In genomic region chr10:127738151-127738882, GRCm38 (mm10) we compare ENCODE assay signal across 8 mouse cellular contexts. TPM values are rescaled to one million over a fixed set of nuclear protein-coding genes. Genes with fewer than 3 reads are reported as not detected.
DNase-seq lines count a peak whose midpoint lies in the region; ATAC-seq lines count a peak whose summit lies in the region.

No protein-coding gene starts in this region.

- no peak overlapping the region for H3K9ac ChIP-seq in forebrain, embryonic 12.5 days
- H3K9ac ChIP-seq in intestine, embryonic 16.5 days (ENCODE audit: low read depth, low read length): no peak overlapping the region
- peak overlapping the region; percentile 28; the same call in 1 of the 2 replicates for H3K9ac ChIP-seq in liver, embryonic 16.5 days (ENCODE audit: low read depth, low read length)
- no peak overlapping the region for H3K9ac ChIP-seq in stomach, embryonic 16.5 days (ENCODE audit: low read length)

- peaks cover 13% of the 10 kb centered on the region for H3K4me1 ChIP-seq in forebrain, embryonic 12.5 days
- H3K4me1 ChIP-seq in intestine, embryonic 16.5 days (ENCODE audit: control insufficient read depth, insufficient read depth, low read length): peaks cover 16% of the 10 kb centered on the region
- peaks cover 48% of the 10 kb centered on the region for H3K4me1 ChIP-seq in liver, embryonic 16.5 days (ENCODE audit: control insufficient read depth, low read depth, low read length)
- H3K4me1 ChIP-seq in stomach, embryonic 16.5 days (ENCODE audit: control insufficient read depth, insufficient read depth, low read length): peaks cover 9% of the 10 kb centered on the region; the same call in 1 of the 2 replicates

- intact Hi-C loops in heart, postnatal 25 days (cut with DNase I): loop anchor here (5.0 kb wide), 2 partner anchors 41 to 96 kb away; partner anchors contain the start of gene Stat6

- no peak for ATAC-seq in forebrain, embryonic 12.5 days (ENCODE audit: low FRiP score)
- peak; percentile 79 for ATAC-seq in intestine, embryonic 16.5 days
- ATAC-seq in liver, embryonic 16.5 days (ENCODE audit: low read depth): peak; percentile 40
- ATAC-seq in stomach, embryonic 16.5 days (ENCODE audit: insufficient read depth, low FRiP score): no peak; the same call in 1 of the 2 replicates

- H3K4me3 ChIP-seq in forebrain, embryonic 12.5 days (replicated peaks): no peak overlapping the region
- peak overlapping the region; percentile 10; the same call in 1 of the 2 replicates for H3K4me3 ChIP-seq in intestine, embryonic 16.5 days (ENCODE audit: low read length)
- peak overlapping the region; percentile 75 for H3K4me3 ChIP-seq in liver, embryonic 16.5 days (ENCODE audit: low read depth, low read length)
- no peak overlapping the region; the same call in 1 of the 2 replicates for H3K4me3 ChIP-seq in stomach, embryonic 16.5 days (replicated peaks; ENCODE audit: low read length)

- peak; percentile 49 to 67 for DNase-seq in heart, adult 18-20 months
- DNase-seq in heart, postnatal 25 days (ENCODE audit: low spot score): no peak
- DNase-seq in adipocyte (ENCODE audit: low spot score): peak; percentile 38
- DNase-seq in frontal cortex, postnatal 36 days (ENCODE audit: low spot score in 2 of 2): no peak

- peaks cover 31% of the 10 kb centered on the region for H3K27me3 ChIP-seq in forebrain, embryonic 12.5 days
- H3K27me3 ChIP-seq in intestine, embryonic 16.5 days (replicated peaks; ENCODE audit: control insufficient read depth, insufficient read depth, low read length): no peaks in the 10 kb centered on the region
- H3K27me3 ChIP-seq in liver, embryonic 16.5 days (ENCODE audit: control insufficient read depth, insufficient read depth, low read depth, low read length): no peaks in the 10 kb centered on the region
- no peaks in the 10 kb centered on the region for H3K27me3 ChIP-seq in stomach, embryonic 16.5 days (ENCODE audit: control insufficient read depth, insufficient read depth, low read length)

- no peaks in the 10 kb centered on the region for H3K9me3 ChIP-seq in forebrain, embryonic 12.5 days
- H3K9me3 ChIP-seq in intestine, embryonic 16.5 days (ENCODE audit: control insufficient read depth, low read length): no peaks in the 10 kb centered on the region
- H3K9me3 ChIP-seq in liver, embryonic 16.5 days (replicated peaks; ENCODE audit: control insufficient read depth, low read length): no peaks in the 10 kb centered on the region; the same call in 1 of the 2 replicates
- H3K9me3 ChIP-seq in stomach, embryonic 16.5 days (replicated peaks; ENCODE audit: control insufficient read depth, low read length): peaks cover 4% of the 10 kb centered on the region

- 54% methylated on average over 13 of the region's 13 CpGs for WGBS in forebrain, embryonic 12.5 days
- WGBS in intestine, embryonic 16.5 days: 31% methylated on average over 13 of the region's 13 CpGs
- WGBS in liver, embryonic 16.5 days (ENCODE audit: insufficient replicate concordance): 26% methylated on average over 13 of the region's 13 CpGs
- 35% methylated on average over 13 of the region's 13 CpGs for WGBS in stomach, embryonic 16.5 days

- H3K36me3 ChIP-seq in forebrain, embryonic 12.5 days (replicated peaks): peaks cover 21% of the 10 kb centered on the region
- peaks cover 20% of the 10 kb centered on the region for H3K36me3 ChIP-seq in intestine, embryonic 16.5 days (ENCODE audit: control insufficient read depth, insufficient read depth, low read length)
- peaks cover 16% of the 10 kb centered on the region for H3K36me3 ChIP-seq in liver, embryonic 16.5 days (ENCODE audit: control insufficient read depth, insufficient read depth)
- H3K36me3 ChIP-seq in stomach, embryonic 16.5 days (ENCODE audit: control insufficient read depth, insufficient read depth, low read length): peaks cover 18% of the 10 kb centered on the region

- no peak overlapping the region for H3K27ac ChIP-seq in forebrain, embryonic 12.5 days
- H3K27ac ChIP-seq in intestine, embryonic 16.5 days (ENCODE audit: low read length): peak overlapping the region; percentile 91
- peak overlapping the region; percentile 84 for H3K27ac ChIP-seq in liver, embryonic 16.5 days (ENCODE audit: low read length)
- no peak overlapping the region for H3K27ac ChIP-seq in stomach, embryonic 16.5 days (ENCODE audit: low read length)

- H3K4me2 ChIP-seq in forebrain, embryonic 12.5 days: 0 out of 2 replicates have a peak overlapping the region, but pooled peaks have one; percentile 81
- peak overlapping the region; percentile 28; the same call in 1 of the 2 replicates for H3K4me2 ChIP-seq in intestine, embryonic 16.5 days (ENCODE audit: low read depth, low read length)
- H3K4me2 ChIP-seq in liver, embryonic 16.5 days (ENCODE audit: low read depth, low read length): peak overlapping the region; percentile 86
- H3K4me2 ChIP-seq in stomach, embryonic 16.5 days (ENCODE audit: low read depth, low read length): peak overlapping the region; percentile 61

RNA-seq across cellular contexts. Expression of gene Zbtb39, which starts 1.0 kb away (rescaled TPM):
- 1 to 10 TPM; 6.8 to 7.6 TPM for total RNA-seq in heart, adult 18-20 months (2021)
- 1 to 10 TPM; 6.8 to 8.3 TPM for total RNA-seq in heart, postnatal 25 days (2021)
- 5.2 and 6.2 TPM in 2 replicates for polyA plus RNA-seq in forebrain, embryonic 12.5 days (2016; fragmentation: Nextera tagmentation; extraction: Ambion mirVana)
- 1.6 TPM in 2 replicates for polyA plus RNA-seq in intestine, embryonic 16.5 days (2015; fragmentation: Nextera tagmentation; extraction: Ambion mirVana)
- polyA plus RNA-seq in liver, embryonic 16.5 days (2015; fragmentation: Nextera tagmentation; extraction: Ambion mirVana): 0.69 and 0.70 TPM in 2 replicates
- 2.0 and 2.2 TPM in 2 replicates for polyA plus RNA-seq in stomach, embryonic 16.5 days (2015; fragmentation: Nextera tagmentation; extraction: Ambion mirVana)

RNA-seq across cellular contexts. Expression of gene Gpr182, which starts 13.2 kb away (rescaled TPM):
- total RNA-seq in heart, adult 18-20 months (2021): 1 to 10 TPM; 3.3 to 3.5 TPM
- 1 to 10 TPM; 3.4 to 3.8 TPM for total RNA-seq in heart, postnatal 25 days (2021)
- polyA plus RNA-seq in forebrain, embryonic 12.5 days (2016; fragmentation: Nextera tagmentation; extraction: Ambion mirVana): 0.28 and 0.42 TPM in 2 replicates
- 2.1 and 2.2 TPM in 2 replicates for polyA plus RNA-seq in intestine, embryonic 16.5 days (2015; fragmentation: Nextera tagmentation; extraction: Ambion mirVana)
- polyA plus RNA-seq in liver, embryonic 16.5 days (2015; fragmentation: Nextera tagmentation; extraction: Ambion mirVana): 13.4 and 15.6 TPM in 2 replicates
- 2.7 and 2.8 TPM in 2 replicates for polyA plus RNA-seq in stomach, embryonic 16.5 days (2015; fragmentation: Nextera tagmentation; extraction: Ambion mirVana)

RNA-seq across cellular contexts. Expression of gene Tac2, which starts 14.0 kb away (rescaled TPM):
- not detected for total RNA-seq in heart, adult 18-20 months (2021)
- total RNA-seq in heart, postnatal 25 days (2021): not detected
- polyA plus RNA-seq in forebrain, embryonic 12.5 days (2016; fragmentation: Nextera tagmentation; extraction: Ambion mirVana): not detected in 2 replicates
- 1.3 and 2.2 TPM in 2 replicates for polyA plus RNA-seq in intestine, embryonic 16.5 days (2015; fragmentation: Nextera tagmentation; extraction: Ambion mirVana)
- polyA plus RNA-seq in liver, embryonic 16.5 days (2015; fragmentation: Nextera tagmentation; extraction: Ambion mirVana): 11.3 and 13.1 TPM in 2 replicates
- 0.72 and 1.8 TPM in 2 replicates for polyA plus RNA-seq in stomach, embryonic 16.5 days (2015; fragmentation: Nextera tagmentation; extraction: Ambion mirVana)

RNA-seq across cellular contexts. Expression of gene Rdh1, which starts 21.2 kb away (rescaled TPM):
- total RNA-seq in heart, adult 18-20 months (2021): under 1 TPM; 0.07 to 0.10 TPM
- under 1 TPM in 1 of 2 experiments, not detected in 1; 0.08 TPM for total RNA-seq in heart, postnatal 25 days (2021)
- polyA plus RNA-seq in forebrain, embryonic 12.5 days (2016; fragmentation: Nextera tagmentation; extraction: Ambion mirVana): not detected in 2 replicates
- polyA plus RNA-seq in intestine, embryonic 16.5 days (2015; fragmentation: Nextera tagmentation; extraction: Ambion mirVana): 0.05 TPM in 2 replicates
- polyA plus RNA-seq in liver, embryonic 16.5 days (2015; fragmentation: Nextera tagmentation; extraction: Ambion mirVana): 0.12 and 0.20 TPM in 2 replicates
- polyA plus RNA-seq in stomach, embryonic 16.5 days (2015; fragmentation: Nextera tagmentation; extraction: Ambion mirVana): 0.10 and 0.11 TPM in 2 replicates

RNA-seq across cellular contexts. Expression of gene Rdh16f1, which starts 21.3 kb away (rescaled TPM):
- under 1 TPM in 1 of 2 experiments, not detected in 1; 0.10 TPM for total RNA-seq in heart, adult 18-20 months (2021)
- total RNA-seq in heart, postnatal 25 days (2021): under 1 TPM in 1 of 2 experiments, not detected in 1; 0.20 TPM
- polyA plus RNA-seq in forebrain, embryonic 12.5 days (2016; fragmentation: Nextera tagmentation; extraction: Ambion mirVana): not detected in 2 replicates
- polyA plus RNA-seq in intestine, embryonic 16.5 days (2015; fragmentation: Nextera tagmentation; extraction: Ambion mirVana): 0.17 TPM in 1 of 2 replicates, not detected in the other
- 0.14 and 0.25 TPM in 2 replicates for polyA plus RNA-seq in liver, embryonic 16.5 days (2015; fragmentation: Nextera tagmentation; extraction: Ambion mirVana)
- polyA plus RNA-seq in stomach, embryonic 16.5 days (2015; fragmentation: Nextera tagmentation; extraction: Ambion mirVana): 0.23 TPM in 1 of 2 replicates, not detected in the other

Comparison
In these comparisons a context has a peak if more than half of its experiments do, and no peak if none do; other contexts are left out.
1. DNase-seq: peak in heart, adult 18-20 months (2 of 2) and adipocyte (single experiment); none in heart, postnatal 25 days (single experiment) and frontal cortex, postnatal 36 days (0 of 2).
2. ATAC-seq: peak in intestine, embryonic 16.5 days (single experiment) and liver, embryonic 16.5 days (single experiment); none in forebrain, embryonic 12.5 days (single experiment) and stomach, embryonic 16.5 days (single experiment).
3. H3K27ac ChIP-seq: peak in intestine, embryonic 16.5 days (single experiment) and liver, embryonic 16.5 days (single experiment); none in forebrain, embryonic 12.5 days (single experiment) and stomach, embryonic 16.5 days (single experiment).
4. H3K4me2 ChIP-seq: peak in every context shown above with its lines; median percentile 86 in liver, embryonic 16.5 days; 81 in forebrain, embryonic 12.5 days; 61 in stomach, embryonic 16.5 days; 28 in intestine, embryonic 16.5 days.
5. H3K4me3 ChIP-seq: peak in intestine, embryonic 16.5 days (single experiment) and liver, embryonic 16.5 days (single experiment); none in forebrain, embryonic 12.5 days (single experiment) and stomach, embryonic 16.5 days (single experiment).